Mouse (Mus musculus) brain, embryonic 14.5 days (tissue): Measurements from ENCODE around the gene B3galnt1. TPM values are rescaled to one million over a fixed set of nuclear protein-coding genes. Genes with fewer than 3 reads are reported as not detected.

Source experiments
- DNase-seq: peaks from one replicate; pipeline ENCODE4 v3.0.0-alpha.2; 2011; ENCODE audit warnings: low read depth
- CTCF ChIP-seq: fragments of 200-500 bp; IDR thresholded peaks from 2 replicates; pipeline ENCODE4 v1.5.1; 2012; ENCODE audit warnings: inconsistent platforms, mild to moderate bottlenecking, moderate library complexity, borderline replicate concordance; ENCODE audit not compliant: insufficient read depth, insufficient read length; ENCODE audit errors: extremely low read depth
- POLR2A ChIP-seq: fragments of 200-500 bp; IDR thresholded peaks from 2 replicates; pipeline ENCODE4 v1.6.1; 2012; ENCODE audit warnings: mild to moderate bottlenecking, inconsistent platforms, borderline replicate concordance; ENCODE audit not compliant: poor library complexity, insufficient read depth, insufficient read length, severe bottlenecking; ENCODE audit errors: extremely low read depth
- polyA plus RNA-seq: library from polyadenylated mRNA; depleted of rRNA; stranded (reverse); fragments of >200 nt; gene quantifications from 2 replicates; pipeline ENCODE4 v1.2.3, GENCODE M21; 2012; rRNA removed

B3galnt1 gene
- polyA plus RNA-seq, result 37.3 and 41.2 TPM in 2 replicates

DNA sequence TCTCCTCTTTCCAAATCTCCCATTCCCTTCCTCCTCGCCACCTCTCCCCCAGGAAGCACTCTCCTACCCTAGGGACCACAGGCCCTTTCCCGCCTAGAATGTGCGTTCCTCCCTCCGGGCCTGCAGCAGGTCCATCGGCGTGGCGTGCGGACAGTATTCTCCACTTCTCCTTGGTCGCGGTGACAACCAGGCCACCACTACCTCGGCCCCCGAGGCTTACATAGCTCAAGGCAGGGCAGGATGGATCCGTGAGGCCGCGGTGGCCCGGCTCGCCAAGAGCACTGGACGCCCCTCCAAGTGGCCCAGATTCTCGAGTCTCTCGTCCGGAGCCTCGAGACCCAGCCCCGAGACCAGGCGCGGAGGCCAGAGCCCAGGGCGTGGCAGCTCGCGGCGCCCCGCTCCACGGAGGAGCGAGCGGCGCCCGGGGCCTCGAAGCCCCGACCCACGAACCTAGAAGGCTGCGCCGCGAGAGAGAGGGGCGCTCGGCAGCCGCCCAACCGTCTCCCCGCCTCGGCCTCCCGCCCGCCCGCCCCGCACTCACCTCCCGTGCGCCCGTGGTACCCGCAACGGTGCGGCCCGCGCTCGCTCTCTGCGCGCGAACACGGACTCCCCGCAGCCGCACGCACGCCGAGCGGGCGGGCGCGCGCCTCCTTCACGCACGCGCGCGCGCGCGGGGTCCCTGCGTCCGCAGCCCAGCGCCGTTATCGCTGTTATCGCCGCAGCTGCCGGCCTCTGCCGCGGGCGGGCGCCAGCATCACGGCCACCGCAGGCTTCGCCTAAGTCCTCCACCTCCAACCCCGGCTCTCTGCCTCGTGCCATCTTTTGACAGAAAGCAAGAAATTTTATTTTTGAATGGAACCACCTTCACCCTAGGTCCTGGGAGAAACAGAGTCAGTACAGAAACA lies at the start of gene B3galnt1:
Gene B3galnt1 (minus strand): TSS at position 700 of the 905 bp plus-strand sequence.
- peak; percentile 89 for DNase-seq
- TF ChIP-seq POLR2A (peak; percentile 74), CTCF (peak; percentile 21; the same call in 1 of the 2 replicates)

DNA sequence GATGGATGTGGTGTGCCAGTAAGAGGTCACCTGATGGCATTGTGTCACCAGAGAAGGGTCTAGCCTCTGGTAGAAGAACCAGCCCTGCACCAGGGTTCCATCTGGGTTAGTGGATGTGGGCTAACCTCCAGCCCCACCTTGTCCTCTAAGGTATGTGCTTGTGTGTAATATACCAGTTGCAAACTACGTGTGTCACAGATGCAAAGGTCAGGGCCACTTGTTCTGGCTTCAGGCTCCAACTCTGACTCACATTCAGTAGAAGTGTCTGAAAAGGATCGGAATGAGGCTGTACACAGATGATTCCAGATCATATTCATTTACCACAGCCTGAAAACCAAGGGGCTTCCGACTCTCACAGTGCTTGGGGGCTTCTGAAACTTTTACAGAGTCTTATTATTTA lies 35.8 kb upstream of the B3galnt1 start:
- TF ChIP-seq POLR2A, result no peak
- TF ChIP-seq CTCF, result no peak
- DNase-seq, result no peak

DNA sequence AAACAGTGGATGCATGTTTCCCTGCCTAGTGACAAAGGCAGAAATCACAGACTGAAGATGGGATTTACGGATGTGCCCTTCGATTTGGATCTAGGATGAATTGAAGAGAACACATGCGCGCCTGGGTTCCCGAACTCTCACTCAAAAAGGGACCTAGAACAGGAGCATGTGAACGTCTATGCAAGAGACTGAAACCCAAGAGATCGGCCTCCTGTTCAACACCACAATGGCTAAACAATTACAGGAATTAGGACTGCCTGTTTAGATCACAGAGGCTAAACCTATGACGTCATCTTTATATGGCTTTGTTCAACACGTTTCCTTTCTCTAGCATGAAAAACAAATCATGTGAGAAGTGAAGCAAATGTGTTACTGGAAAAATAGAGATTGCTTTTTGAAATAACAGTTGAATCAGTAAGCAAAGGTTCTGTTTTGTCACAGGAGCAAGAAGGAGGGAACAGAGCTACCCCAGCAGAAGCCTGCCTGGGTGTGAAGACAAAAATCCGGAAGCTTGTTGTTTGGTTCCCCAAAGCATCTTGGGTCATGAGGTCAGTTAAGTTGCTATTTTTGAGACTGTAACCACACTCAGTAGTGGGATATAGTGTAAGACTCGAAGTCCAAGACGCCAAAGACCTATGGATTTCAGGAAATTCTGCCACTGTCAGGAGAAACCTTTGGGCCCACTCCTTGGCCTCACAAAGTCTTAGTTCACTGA lies 35.1 kb upstream of the B3galnt1 start:
- DNase-seq, result peak; percentile 11
- no peak for TF ChIP-seq CTCF
- TF ChIP-seq POLR2A, result no peak

DNA sequence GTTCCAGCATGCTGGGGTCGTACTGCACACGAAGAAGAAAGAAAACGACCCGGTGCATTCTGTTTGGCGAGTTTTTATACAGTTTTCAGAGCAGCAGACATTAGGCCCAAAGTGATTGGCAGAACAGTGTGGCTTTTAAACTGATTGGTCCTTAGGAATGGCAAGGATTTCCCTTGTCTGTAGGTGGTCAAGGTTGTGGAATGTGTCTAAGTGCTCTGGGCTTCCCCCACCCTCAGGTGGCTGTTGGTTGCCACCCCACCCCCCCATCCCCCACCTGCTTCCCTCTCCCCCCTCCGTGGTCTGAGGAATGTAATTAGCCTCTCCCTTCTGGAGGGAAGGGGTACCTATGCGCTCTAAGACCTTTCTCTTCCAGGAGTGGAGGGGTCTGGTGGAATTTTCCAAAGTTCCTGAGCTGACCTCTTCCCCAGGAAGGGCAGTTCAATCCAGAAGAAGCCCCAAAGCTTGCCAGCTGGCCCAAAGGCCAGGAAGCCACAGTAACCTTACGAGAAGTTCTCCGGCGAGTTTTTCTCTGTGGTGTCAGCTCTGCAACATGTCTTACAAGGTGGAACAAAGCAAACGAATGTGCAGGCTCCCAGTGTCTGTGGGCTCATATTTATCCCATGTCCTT lies 28.3 kb upstream of the B3galnt1 start:
- DNase-seq, result no peak
- no peak for TF ChIP-seq CTCF

DNA sequence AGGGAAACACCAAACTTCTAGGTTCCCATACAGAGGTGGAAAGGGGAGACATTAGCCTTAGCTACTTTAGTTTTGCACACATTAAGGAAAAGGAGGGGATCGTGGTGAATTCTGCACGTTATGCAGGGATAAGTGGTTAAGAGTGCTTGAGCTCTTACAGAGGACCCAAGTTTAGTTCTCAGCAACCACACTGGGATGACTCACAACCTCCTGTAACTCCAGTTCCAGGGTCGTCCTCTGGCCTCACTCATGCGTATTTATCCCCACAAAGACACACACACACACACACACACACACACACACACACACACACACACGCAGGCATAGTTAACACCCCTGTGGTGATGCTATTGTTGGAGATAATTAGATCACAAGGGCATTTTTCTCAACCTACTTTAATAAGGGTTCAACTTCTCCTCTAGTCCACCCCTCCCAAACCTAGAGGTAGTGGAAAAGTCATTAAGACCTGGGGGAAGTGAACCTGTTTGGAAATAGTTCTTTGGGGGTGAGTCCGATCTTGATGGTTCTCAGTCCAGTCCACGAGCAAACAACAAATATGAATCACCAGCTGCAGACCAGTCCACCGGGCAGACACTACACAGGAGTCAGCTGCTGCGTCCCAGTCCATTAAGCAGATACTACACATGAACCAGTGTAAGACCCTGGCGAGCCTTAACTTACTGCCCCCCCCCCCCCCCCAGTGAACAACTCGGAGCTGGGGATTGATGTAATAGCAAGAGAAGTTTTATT lies 27.6 kb upstream of the B3galnt1 start:
- no peak for DNase-seq
- TF ChIP-seq POLR2A (no peak), CTCF (no peak)

DNA sequence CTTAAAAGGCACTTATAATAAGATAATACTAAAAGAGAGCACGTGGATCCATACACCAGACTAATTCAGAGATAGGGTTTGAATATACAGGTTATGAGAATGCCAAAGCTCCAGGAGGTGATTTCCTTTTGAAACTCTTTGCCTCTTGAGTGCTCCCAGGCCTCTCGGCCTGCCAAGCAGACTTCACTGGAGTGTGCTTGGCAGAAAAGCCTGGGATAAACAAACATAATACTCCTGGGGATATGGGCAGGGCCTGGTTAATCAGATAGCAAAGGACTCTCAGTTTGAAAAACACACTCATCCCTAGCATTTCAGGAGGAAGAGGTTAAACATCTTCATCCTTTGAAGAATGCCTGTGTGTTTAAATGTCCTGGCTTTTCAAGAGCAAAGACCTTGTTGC lies 25.4 kb upstream of the B3galnt1 start:
- no peak for DNase-seq
- TF ChIP-seq POLR2A, result no peak
- TF ChIP-seq CTCF, result no peak

DNA sequence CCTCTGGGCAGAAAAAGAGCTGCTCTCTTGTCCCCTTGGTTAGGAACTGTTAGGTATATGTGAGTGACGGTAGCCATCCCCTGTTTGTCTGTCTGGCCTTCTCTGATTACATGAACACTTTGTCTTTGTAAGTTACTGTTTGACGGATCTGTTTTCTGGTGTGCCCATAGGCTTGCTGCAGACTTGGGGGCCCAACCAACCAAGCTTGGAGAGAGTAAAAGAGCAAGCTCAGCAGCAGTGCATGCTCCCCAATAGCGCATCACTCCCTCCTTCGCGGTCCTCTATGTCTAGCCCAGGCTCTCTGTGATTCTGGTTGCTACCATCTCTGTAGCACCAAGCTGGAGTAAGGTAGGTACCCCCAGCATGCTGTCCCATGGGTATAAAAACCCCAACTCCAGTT lies 9.1 kb upstream of the B3galnt1 start:
- TF ChIP-seq POLR2A, result no peak
- TF ChIP-seq CTCF, result no peak
- no peak for DNase-seq

DNA sequence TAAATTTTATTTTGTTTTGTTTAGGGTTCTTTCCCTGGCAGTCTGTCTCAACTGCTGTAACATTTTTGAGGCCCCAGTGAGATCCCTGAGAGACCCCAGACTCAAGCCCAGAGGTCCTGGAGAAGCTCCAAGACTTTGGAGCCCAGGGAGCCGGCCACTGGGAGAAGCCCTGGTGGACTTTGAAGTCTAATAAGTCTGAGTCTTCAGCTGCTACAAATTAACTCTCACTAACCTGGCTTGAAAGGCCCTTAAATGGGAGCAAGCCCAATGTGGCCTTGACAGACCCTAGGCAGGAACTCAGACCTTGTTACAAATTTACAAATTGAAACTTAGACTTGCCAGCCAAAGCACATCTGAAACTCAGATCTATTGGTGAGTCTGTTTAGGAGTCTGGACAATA lies 8.7 kb upstream of the B3galnt1 start:
- DNase-seq, result no peak
- no peak for TF ChIP-seq CTCF
- no peak for TF ChIP-seq POLR2A

DNA sequence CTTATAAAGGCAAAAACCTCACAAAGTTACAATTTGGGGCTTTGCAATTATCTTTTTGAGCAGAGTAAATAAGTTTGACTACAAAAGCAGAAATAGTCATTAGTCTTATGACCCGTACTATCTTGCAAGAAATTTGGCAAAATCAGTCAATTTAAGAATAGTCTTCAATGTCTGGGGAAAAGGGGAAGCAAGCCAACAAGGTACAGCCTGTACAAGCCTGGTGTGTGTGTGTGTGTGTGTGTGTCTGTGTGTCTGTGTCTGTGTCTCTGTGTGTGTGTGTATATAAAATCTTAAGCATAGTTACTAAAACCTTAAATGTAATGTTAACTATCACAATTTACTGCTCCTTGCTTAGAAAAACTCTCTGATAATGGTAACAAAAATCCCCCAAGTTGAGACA lies 8.2 kb upstream of the B3galnt1 start:
- TF ChIP-seq CTCF (no peak), POLR2A (no peak)
- no peak for DNase-seq

DNA sequence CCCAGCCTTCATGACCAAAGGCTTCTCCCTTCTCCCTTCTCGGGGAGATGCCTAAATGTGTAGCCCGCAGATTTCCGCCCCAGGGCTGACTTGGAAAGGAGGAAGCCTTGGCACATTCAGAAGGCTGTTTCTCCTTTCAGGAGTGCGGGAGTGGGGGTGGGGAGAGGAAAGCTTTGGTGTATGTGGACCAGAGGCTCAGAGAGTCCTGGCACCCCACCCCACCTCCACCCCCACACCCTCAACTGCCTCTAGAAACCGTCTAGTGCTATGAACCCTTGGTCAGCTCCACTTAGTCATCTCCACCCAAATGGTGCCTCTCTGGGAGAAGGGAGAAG lies 373 bp upstream of the B3galnt1 start:
- no peak for DNase-seq
- TF ChIP-seq POLR2A (no peak), CTCF (no peak)

DNA sequence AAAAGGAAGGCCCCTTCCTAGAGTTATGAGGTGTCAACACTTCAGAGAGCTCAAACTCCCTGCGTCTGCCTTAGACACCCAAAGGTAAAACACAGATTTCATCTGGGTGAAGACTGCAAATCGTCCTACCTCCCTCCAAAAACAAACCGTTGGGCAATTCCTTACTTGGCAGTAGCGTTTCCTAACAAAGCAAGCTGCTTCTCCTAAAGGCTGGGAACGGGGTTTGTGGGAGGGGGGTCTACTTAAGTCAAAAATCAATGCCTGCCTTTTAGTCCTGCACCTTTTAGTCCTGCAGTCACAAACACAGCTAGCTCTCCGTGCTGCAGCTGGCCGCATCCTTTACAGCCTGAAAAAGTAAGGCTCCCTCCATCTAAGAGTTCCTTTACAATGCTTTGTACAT lies 944 bp downstream of the B3galnt1 start:
- peak; percentile 59 for DNase-seq
- TF ChIP-seq POLR2A (no peak), CTCF (no peak)
